Mouse (Mus musculus) retina, postnatal 1 day (tissue): Measurements from ENCODE around the gene Hepacam.
A peak's percentile ranks its signal among the peaks of the same experiment; 100 is the strongest.

ENCODE experiments used
- DNase-seq: peaks from one replicate; pipeline ENCODE4 v3.0.0-alpha.2; 2012

The Hepacam gene

GRCm38 (mm10) chr9:37434932-37435331, 67.8 kb downstream of the Hepacam start:
- peak; percentile 86 for DNase-seq

- no peak for DNase-seq
These were observed 68.5 kb downstream of the Hepacam start for GRCm38 (mm10) chr9:37435616-37436015.
